Mouse (Mus musculus): ENCODE data around the gene Cadm1.

GRCm38 (mm10) chr9:47752516-47752915 lies 222.5 kb downstream of the Cadm1 start:
- TF ChIP-seq ZKSCAN1 (IDR thresholded peaks at IDR 0.05; ENCODE audit: low read depth, low read length) (no peak), MAFK (IDR thresholded peaks at IDR 0.05; ENCODE audit: borderline replicate concordance, low read depth, low read length) (no peak), USF1 (IDR thresholded peaks at IDR 0.05; ENCODE audit: low read depth, low read length) (no peak), CTCF (IDR thresholded peaks at IDR 0.05 in 2 of 3, conservative IDR thresholded peaks at IDR 0.05 in 1 of 3; ENCODE audit: control insufficient read depth in 1 of 3, insufficient read depth in 1 of 3, low read depth in 2 of 3, low read length in 3 of 3, poor library complexity in 1 of 3, severe bottlenecking in 1 of 3) (no peak), HCFC1 (IDR thresholded peaks at IDR 0.05; ENCODE audit: low read depth, low read length) (no peak), MEF2A (IDR thresholded peaks at IDR 0.05; ENCODE audit: extremely low read depth, insufficient replicate concordance, low read depth, low read length, poor library complexity, severe bottlenecking) (no peak), ETS1 (IDR thresholded peaks at IDR 0.05; ENCODE audit: low read depth, low read length) (no peak), POLR2AphosphoS2 (IDR thresholded peaks at IDR 0.05; ENCODE audit: low read length) (no peak), ZMIZ1 (IDR thresholded peaks at IDR 0.05; ENCODE audit: low read depth, low read length) (no peak), TBP (IDR thresholded peaks at IDR 0.05; ENCODE audit: low read depth, low read length) (no peak)
